Mouse (Mus musculus) right cerebral cortex, postnatal 25 days (tissue): ENCODE measurements around the gene Ppp1r3g.
A peak's percentile ranks its signal among the peaks of the same experiment; 100 is the strongest.

ENCODE experiments used
- DNase-seq: peaks from one replicate; pipeline ENCODE4 v3.0.0; 2022

The Ppp1r3g gene

DNA sequence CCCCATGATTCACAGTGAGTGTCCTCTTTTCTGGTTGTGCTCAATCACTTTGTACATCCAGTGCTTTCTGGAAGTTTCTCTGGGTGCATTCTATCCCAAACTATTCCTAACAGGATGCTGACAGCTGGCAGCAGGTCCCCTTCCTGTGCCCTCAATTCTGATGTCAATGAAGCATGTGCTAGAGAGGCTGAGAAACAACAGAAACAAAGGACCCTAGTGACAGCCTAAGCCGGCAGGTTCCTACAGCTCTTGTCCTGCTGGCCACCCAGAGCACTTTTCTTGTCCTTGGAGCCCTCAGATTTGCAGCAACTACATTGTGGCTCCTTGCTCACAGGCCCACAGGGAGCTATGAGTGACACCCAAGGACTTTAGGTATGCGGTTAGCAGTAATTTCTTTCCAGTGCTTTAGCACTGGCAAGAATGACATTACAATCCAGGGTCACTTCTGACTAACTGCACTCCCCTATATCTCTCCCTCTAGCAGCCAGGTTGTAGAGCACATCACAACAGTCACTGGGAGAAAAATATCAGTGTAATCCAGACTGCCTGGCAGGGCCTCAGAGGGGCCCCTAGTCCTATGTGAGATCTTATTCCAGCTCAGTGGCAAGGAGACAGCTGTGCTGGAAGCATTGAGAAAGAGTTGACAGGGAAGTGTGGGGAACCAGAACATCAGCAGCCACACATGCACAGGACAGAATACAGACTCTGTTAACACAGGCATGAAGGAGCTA lies 37.2 kb downstream of the Ppp1r3g start:
- no peak for DNase-seq

DNA sequence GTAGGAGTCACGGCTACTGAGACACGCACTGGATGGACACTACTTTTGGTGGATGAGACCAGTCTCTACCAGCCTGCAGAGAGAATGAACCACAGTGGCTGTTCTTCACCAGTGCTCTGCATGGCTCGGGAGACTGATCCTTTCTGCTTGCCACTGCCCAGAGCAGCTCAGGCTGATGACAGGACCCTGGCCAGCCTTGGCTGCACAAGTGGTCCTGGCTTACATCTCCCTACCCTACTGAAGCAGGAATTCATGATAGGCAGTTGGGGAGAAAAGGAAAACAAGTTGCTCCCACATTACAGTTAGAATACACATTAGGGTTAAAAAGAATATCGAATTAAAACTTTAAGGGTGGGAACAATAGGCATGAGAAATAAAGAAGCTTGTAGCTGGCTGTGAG lies 39.0 kb downstream of the Ppp1r3g start:
- DNase-seq, result no peak

DNA sequence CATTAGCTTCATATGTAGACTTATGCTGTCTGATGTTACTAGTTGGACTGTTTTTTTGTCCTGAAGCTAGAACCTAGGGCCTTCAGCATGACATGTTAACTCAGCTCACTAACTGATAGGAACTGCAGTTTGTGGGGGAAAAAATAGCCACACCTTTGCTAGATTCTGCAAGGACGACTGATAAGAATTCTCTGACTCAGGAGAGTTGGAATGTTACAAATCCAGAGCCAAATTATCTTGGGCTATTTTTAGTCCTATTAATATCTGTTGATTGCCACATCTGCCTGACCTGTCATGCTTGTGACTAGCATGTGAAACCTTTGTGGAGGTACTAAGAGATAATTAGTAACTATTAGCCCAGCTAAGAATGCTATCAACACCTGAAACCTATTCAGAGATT lies 42.2 kb downstream of the Ppp1r3g start:
- DNase-seq, result no peak

DNA sequence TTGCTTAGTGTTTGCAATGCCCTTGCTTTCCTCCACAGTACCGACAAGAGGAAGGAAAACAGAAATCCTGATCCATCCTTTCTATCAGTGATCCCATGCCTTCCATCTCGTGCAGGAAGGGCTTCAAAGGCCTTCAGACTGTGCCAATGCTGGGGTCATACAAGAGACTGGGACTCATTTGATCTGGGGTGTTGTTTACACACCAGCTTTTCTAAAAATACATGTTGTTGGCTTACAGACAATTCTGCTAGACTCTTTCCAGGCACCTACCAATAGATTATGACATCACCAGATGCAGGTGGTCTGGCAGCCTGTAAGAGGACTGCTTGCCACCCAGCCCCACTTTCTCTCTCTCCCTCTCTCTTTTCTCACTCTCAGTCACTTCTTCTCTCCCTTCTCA lies 51.3 kb downstream of the Ppp1r3g start:
- no peak for DNase-seq

DNA sequence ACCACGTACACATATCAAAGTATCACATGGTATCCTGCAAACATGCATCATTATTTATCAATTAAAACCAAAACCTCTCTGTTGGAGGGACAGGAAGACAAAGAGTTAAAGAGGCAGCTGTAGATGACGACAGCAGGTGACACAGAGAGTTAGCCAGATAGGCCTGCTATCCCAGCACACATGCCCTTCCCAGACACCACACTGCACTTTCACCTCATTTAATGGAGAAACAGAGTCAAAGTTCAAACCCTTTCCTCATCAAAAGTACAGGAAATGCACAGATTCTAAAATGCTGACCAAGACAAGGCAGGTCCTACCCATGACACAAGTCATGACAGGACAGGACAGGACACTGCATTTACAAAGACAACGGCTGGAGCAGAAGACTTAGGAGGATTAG lies 57.0 kb downstream of the Ppp1r3g start:
- no peak for DNase-seq

DNA sequence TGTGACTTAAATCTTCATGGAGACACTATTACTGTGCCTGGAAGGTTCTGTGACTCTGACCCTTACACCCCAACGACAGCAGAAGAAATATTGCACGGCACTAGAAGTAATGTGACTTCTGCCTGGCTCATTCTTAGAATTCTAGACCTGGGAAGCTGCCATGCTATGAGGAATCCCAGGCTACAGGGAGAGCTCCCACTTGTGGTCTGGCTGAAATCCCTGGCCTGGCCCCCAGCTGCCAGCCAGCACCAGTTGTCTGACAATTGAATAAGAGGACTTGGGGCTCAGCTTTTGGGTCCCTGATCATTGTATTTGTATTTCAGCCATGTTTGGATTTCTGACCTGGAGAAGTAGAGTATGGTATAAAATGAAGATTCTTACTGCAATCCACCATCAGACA lies 59.4 kb downstream of the Ppp1r3g start:
- DNase-seq, result no peak

DNA sequence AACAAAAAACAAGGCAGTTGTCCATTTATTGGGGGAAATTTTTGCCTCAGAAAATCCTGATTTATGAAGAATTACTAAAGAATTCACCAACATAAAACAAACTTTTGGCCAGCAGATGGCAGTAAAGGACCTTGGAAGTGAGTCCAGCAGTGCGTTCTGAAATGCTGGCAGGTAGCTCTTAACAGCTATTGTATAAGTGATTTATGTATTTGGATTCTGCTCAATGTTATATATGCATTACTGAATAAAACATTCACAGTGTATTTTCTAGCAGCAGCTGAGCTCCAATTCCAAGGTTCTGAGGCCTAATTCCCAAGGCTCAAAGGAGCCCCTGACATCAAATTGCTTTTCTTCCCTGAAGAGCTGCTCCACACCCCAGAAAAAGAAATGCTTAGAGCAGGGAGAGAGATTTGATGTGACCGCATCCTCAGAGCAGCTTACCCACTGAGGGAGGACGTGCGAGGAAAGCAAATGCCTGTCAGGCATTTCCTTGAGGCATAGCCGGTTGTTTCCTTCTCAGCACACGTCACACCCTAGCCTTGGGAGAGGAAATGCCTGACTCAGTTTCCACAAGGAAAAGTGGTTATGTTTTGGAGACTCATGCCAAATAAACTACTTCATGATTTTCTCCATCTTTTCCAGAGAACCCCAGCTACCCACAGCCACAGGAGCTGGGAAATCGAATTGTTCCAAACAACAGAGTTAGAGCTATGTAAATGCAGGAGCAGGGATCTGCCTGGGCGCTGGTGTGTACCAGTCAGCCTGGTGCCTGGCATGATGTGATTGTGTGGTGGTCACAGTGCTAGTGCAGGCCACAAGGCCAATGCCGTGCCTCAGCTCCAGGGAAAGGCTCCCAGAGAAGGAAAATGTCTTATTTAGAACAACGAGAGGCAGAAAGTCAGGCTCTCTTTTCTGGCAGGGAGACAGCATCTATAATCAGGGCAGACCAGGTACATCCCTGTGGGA lies 61.0 kb downstream of the Ppp1r3g start:
- peak; percentile 47 for DNase-seq
